Mouse (Mus musculus) layer of hippocampus, adult 8-10 months (tissue): ENCODE measurements around the gene Epb41l5. TPM values are rescaled to one million over a fixed set of nuclear protein-coding genes. Genes with fewer than 3 reads are reported as not detected.
A peak's percentile ranks its signal among the peaks of the same experiment; 100 is the strongest.

Source experiments
- DNase-seq, 2 experiments: peaks; one replicate each; pipeline ENCODE4 v3.0.0; 2022; ENCODE audit warnings: low spot score in 2 of 2
- total RNA-seq, 4 experiments: library from RNA; stranded (reverse); gene quantifications; 2 replicates each; pipeline ENCODE4 v1.2.4; 2022

Epb41l5 gene
- 1 to 10 TPM; 5.2 to 8.6 (median 6.6) TPM for total RNA-seq

DNA sequence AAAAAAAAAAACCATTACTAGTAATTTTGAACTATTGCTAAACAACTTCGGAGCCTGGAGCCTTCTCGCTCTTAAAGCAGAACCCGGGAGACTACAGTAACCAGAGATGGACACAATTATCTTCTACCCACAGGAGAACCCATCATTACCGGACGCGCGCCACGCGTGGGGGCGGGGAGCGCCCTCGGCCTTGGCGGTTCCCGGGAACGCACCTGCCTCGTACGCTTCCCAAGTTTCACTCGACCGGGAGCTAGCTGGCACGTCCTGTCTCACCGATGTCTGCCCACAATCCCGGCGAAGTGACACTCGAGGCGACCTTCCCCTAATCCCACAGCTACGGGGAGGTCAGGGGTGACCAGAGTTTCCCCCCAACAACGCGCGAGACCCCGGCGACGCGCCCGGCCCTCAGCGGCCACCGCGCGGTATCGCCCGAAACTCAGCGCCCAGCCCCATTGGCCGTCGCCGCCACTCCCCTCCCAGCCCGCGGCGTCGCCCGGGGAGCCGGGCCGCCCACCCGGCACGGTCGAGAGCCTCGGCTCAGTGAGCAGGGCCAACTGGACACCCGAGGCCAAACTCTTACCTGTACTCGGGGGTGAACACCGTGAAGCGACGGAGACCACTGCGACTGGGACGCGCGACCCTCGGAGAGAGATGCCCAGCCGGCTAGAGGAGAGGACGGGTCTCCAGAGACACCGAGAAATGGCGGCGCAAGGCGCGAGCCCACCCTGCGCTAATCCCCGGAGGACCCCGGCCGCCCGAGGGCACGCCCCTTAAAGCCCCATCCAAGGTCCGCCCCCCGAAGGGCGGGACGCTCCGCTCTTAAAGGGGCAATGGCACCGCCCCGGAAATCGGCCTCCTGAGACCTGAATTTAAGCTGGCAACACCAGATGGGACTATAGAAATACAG lies at the start of gene Epb41l5:
Gene Epb41l5 (minus strand): TSS at position 796 of the 907 bp plus-strand sequence.
- DNase-seq: peak; percentile 52 to 62

DNA sequence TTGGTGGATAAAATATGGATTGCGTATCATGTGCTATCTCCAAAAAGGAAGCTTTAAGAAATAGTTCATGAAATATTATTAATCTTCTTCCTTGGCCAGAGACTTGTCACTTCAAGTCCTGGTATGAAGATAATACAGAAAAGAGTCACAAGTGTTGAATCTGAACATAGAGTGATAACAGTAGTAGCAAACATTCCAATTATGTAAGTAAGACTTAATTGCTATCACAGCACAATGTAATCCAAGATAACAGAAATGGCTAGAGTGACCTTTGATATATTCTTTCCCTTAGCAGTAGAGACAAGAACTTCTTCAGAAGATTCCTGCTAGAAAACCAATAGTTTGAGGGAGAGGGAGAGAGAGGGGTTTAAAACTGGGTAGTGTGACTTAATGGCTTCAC lies 48.1 kb upstream of the Epb41l5 start:
- DNase-seq: no peak

DNA sequence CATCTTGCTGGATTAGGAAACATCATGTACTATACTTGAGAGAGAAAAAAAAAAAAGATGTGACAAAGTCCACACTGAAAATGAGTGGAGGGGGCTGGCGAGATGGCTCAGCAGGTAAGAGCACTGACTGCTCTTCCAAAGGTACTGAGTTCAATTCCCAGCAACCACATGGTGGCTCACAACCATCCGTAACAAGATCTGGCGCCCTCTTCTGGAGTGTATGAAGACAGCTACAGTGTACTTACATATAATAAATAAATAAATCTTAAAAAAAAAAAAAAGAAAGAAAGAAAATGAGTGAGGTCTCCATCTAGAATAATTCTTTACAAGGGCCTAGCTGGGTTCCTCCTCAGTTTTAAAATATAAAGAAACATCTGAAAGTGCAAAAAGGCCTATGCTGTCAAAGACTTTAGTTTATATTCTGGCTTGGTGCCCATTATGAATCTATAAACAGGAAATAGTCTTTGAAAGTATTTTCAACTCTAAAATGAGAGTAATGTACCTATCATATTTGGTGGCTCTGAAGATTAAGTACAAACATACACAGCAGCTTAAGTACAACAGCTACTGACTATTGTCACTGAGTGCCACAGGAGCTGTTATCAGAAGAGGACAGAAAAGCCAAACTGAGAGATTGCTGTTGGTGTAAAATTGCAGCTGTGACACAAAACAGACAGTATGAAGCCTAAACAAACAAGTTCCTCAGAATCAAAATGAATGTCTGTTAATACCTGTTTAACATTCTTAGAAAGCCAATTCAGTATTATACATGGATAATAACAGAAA lies 37.2 kb upstream of the Epb41l5 start:
- no peak for DNase-seq

DNA sequence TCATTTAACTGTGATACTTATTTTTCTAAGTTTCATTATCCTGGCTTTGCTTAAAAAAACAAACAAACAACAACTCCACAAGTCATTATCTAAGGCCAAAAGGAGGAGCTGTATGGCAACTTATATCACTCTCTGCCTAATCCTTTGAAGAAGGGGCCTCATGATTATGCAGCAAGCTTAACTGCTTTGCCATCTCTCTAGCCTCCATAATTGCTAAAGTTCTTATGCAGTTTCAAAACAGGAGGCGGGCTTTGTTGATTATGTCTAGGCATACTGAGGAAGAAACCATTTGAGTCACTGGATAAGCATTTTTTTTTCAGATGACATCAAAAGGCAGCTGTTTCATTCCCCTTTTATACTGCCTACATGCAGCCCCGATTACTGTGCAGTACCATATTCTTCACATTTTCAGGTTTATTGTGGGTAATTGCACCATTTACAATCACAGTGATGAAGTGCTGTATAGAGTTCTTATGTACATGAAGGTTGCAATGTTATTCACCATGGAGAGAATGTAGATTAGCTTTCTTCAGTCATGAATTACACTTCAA lies 32.9 kb upstream of the Epb41l5 start:
- DNase-seq: no peak

DNA sequence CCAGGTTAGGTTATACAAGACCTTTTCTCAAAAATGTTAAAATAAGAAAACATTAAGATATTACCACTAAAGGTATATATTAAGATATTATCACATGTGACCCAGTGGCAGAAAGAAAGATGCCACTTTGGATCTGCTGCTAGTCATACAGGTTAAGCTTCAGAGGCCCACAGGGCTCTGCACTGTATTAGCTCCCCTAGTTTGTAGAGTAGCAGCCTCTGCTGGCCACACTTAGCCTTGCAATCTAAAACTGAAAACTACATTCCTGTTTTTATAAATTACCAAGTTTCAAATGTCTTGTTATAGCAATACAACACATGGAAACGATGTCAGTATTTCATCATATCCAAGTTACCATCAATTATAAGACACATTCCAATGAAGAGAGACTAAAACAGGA lies 26.2 kb upstream of the Epb41l5 start:
- no peak for DNase-seq

DNA sequence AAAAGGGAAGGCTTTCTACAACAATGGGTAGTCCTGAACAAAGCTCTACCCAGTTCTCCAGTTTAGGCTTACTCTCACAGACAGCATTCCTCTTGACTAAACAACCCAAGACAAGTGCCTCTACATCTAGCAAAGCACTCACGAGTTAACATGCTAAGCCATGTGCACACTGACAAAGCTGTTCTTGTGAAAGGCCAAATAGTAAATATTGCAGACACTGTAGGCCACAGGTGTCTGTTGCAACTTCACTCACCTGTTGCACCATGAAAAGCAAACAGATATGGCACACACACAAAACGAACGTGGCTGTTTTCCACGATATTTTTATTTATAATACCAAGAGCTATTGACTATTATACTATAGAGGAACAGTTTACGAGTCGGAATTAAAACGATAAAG lies 18.1 kb upstream of the Epb41l5 start:
- DNase-seq: no peak

DNA sequence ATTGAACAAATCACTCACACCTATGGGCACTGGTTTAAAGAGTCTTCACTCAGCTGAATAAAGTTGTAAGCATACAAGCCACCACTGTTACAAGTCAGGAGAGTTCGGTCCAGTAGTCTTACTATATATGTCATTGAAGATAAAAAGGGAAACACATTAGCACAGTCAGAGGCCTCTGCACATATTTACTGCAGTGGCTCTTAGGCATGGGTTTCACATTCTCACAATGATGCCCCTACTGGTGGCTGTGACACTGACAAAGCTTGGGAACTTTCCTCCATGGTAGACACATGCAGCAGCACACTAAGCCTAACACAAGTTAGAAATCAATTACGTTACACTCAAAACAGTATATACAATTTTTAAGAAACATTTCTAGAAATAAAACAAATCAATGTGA lies 5.5 kb upstream of the Epb41l5 start:
- DNase-seq: no peak

DNA sequence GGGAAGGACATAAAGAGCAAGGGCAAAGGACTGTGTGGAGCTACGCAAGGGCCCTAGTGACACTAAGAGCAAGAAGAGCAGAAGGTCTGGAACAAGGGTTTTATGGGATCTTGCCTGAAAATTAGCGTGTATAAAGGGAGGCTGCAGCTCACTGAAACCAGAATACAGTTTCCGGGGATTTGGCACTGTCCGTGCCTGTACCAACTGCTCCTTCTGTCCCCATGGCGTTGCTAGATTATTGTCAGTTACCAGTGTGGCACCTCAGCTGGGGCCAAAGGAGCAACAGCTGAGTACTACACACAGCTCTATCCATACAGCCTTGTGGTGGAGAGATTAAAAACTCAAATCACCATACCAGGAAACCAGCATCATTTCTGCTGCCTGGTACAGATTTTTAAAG lies 1.6 kb upstream of the Epb41l5 start:
- DNase-seq: no peak

DNA sequence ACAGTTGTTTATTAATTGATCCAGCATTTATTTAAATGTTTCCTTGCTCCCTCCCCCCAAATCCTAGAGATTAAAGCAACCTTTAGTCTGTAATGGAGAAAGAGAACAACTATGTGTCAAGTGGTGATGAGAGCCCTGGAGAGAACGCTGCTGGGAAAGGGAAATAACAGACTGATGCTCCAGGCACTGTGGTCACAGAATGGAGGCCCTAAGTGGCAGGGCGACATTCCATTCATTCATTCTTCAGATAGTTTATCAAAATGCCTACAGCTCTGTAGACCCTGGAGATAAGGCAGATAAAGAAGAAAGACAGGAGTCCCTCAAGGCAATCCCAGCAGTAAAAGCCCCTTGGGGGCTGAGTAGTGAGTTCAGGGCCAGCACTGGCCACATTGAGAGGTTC lies 827 bp upstream of the Epb41l5 start:
- no peak for DNase-seq

DNA sequence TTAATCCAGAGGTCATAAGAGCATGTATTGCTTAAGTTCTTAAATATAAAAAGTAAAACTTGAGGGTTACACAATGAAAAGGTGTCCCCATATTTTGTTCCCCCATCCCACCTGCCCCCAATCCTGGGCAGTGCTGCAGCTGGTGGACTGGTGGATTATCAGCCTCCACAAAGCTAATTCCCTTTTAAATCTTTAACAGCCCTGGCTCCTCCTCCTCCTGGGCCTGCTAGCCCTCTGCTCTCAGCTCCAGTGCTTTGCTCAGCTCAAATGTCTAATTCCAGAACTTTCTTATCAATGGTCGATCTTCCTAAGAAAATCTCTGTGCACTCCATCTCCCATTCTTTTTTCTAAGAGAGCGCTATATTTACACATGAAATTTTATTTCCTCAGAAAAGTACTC lies 2.4 kb downstream of the Epb41l5 start:
- no peak for DNase-seq

DNA sequence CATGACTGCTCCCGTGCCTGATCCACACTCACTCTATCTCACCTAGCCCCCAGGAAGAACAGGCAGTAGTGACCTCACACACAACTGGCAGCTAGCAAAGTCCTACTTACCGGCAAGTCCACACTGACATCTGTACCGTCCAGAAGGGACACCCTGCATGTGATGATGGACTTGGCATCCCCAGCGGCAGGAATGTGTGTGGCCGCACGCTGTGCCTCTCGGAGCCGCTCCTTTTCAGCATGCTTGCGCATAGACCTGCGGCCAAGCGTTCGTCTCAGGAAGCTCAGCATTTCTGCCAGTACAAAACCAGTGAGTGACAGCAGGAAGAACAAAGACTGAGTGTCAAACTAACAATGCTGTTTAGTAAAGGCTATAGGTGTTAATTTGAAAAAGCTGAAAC lies 6.4 kb downstream of the Epb41l5 start:
- no peak for DNase-seq

DNA sequence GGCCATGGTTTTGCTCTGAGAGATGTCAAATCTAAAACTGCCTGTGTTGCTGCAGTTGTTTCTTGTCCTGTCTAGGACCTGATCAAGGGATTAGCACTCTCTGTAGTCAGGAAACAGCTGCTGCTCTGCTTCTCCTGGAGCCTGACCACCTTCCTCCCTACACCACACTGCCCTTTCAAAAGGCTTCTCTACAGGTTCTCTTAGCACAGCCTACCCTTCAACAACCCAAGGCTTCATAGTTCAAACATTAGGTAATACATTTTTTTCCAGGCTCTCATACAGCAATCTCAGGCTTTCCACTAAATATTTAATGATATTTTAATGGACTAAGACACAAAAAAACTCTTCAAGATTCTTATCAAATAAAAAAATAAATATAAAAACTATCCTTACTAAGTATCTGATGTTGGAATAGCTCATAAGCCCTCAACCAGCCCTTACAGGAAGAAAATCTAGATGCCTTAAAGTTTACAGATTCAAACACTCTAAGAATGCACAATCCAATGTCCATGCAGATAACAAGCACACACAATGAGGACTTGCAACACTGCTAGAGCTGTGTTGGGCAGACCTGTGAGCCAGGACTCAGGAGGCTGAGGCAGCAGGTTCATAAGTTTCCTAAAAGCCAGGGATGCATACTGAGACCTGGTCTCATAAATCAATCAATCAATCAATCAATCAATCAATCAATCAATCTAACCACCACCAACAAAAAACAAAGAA lies 7.5 kb downstream of the Epb41l5 start:
- DNase-seq: no peak

DNA sequence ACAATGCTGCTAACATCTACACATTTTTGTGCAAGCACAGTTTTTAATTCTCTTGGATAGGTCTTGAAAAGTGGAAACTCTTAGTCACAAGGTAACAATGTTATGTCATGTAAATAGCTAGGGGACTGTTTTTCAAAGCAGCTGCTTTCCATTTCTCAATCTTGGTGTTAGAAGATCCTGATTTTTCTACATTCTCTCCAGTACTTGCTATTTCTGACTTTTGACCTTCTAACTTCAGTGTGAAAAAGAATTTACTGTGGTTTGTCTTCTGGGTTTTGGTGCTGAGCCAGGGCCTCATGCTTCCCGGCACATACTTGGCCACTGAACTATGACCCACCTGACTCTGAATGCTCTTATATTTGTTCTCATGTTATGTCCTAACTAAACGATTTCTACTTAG lies 8.8 kb downstream of the Epb41l5 start:
- DNase-seq: no peak

DNA sequence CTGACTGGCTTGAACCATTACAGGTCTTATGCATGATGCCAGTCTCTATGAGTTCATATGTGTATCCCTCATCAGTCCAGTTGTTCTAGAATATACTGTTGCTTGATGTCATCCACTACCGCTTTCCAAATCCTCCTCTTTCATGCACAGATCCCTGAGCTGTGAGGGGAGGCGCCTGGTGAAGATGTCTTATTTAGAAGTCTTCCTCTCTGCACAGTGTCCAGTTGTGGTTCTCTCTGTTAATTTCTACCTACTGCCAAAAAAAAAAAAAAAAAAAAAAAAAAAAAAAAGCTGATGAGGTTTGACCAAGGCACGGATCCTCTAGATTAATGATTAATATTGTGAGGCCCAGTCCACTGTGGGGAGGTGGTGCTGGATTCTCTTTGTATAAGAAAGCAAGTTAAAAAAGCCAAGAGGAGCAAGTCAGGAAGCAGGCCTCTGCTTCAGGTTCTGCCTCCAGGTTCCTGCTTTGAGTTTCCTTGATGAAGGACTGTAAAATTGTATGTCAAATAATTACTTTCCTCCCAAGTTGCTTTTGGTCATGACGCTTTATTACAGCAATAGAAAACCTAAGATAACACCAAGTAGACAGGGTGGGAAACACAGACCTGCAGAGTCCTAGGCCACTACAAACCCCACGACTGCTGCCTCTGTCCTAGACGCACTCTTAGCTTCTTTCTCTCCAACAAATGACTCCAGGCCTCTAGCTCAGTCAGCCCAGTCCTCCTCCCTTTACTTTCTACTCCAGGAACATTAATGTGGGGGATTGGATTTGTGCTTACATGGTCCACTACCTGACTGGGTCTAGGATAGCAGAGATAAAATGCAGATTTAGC lies 11.4 kb downstream of the Epb41l5 start:
- DNase-seq: no peak

DNA sequence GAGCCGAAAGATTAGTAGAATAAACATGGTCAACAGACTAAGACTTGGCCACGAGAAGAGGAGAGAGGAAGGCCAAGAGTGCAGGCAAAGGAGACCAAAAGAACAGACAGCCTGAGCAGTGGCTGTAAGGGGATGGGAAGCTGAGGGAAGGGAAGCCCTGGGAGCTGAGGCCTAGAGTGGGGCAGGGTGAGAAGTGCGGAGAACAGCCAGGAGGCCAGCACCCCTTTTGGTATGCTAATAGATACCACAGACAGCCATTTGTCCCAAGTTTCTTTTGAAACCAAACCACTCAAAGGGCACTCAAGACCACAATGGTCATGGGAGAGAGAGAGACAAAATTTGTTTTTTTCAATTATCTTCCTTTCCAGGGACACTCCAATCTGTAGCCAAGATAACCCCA lies 14.1 kb downstream of the Epb41l5 start:
- DNase-seq: no peak

DNA sequence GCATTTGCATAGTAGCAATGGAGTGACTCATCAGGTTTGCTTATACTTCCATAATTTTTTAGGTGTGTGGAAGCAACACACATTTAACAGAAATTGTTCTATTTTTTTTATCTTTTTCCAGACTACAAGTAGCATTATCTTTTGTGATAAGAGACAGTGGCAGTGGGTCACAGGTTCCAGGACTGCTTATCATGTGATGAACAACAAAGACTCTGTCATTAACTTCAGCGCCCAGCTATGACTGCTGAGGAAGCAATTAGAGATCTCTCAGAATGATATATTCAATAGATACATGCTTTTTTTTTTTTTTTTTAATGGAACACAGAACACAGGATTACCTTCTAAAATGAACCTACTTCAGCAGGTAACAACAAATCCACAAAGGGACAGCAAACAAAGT lies 18.4 kb downstream of the Epb41l5 start:
- no peak for DNase-seq

DNA sequence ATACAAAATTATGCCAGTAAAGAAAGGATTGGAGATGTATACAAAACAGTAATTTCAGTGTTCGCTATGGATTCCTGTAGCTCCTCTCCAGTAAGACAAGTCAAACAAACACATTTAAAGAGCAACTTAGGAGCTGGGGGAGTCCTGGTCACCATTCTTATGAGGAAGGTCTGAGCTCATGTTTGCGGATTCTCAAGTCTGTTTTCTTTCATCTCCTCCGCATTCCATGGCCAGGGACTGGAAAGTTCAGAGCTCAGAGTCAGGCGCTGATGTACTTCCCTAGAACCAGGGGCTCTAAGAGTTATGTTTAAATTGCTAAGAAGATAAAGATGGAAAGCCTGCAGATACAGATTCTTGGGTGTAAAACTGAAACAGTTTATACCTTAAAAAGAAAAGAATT lies 22.0 kb downstream of the Epb41l5 start:
- no peak for DNase-seq

DNA sequence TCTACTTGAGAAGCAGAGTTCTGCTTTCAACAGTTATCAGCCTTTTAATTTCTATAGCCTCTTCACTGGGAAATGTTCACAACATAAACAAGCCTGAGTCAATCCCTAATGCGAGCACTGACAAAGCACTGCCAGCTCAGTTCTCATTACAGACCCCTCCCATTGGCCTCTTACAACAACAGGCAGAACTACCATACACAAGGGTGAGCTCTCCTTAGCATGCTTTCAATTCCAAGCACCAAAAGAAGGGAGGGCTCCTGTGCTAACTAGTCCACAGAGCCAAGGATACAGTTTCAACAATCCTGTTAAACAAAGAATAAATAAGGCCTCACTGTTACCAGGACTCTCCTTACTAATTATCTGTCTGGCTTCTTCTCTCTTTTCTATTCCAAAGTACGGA lies 24.4 kb downstream of the Epb41l5 start:
- no peak for DNase-seq

DNA sequence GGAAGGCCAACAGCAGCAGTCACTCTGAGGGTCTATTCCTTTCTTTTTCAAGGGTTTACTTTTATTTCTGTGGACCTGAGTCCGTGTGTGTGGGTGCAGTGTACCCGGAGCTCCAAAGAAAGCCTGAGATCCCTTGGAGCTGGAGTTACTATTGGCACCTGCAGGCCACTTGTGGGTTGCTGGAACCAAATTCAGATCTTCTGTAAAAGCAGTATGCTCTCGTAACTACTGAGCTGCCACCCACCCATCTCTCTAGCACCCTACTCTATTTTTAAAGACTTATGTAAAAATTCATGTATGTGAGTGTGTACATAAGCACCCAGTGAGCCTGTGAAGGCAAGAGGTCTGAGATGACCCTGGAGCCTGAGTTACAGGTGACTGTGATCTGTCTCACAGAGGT lies 43.4 kb downstream of the Epb41l5 start:
- DNase-seq: no peak

DNA sequence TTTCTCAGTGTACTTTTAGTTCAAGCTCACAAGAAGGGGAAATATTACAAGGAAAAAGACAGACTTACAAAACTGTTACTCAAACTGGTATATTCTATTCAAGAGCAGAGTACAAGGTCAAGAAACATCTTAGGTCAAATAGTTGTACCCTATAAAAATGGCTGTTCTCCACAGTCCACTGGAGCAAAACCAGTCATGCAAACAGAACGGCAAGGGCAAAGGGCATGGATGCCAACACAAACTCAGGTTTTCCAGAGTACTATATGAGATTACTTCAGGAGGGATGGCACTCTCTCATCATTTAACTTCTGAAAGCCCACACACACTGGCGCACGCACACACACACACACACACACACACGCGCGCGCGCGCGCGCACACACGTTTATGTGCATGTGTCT lies 46.4 kb downstream of the Epb41l5 start:
- DNase-seq: no peak

DNA sequence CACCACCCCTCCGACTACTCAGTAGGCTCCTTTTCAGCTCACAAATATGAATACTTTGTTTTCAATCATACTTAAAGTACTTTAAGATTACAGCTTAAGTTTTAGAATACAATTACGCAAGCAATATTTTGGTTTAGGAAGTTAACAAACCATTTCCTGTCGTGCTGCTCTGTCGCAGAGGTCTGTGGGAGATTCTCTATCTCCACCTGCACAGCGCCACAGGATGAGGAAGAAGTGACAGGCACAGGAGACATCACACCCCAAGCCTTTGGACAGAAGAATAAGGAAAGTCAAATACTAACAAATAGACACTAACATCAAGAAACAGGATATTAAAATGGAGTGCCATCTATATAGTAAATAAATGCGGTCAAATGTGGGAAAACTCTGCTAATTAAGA lies 49.9 kb downstream of the Epb41l5 start:
- no peak for DNase-seq
